Mouse (Mus musculus): Measurements from ENCODE around the gene Grhl1.

GRCm38 (mm10) chr12:24597376-24597775 lies 25.3 kb downstream of the Grhl1 start:
- no peak for TF ChIP-seq USF1 (IDR thresholded peaks at IDR 0.05; ENCODE audit: low read depth)
- TF ChIP-seq POLR2A (IDR thresholded peaks at IDR 0.05; ENCODE audit: insufficient read length, low read depth), result no peak
- TF ChIP-seq E2F4 (IDR thresholded peaks at IDR 0.05; ENCODE audit: insufficient read depth), result no peak
- TF ChIP-seq CEBPB (IDR thresholded peaks at IDR 0.05; ENCODE audit: insufficient read depth, poor library complexity, severe bottlenecking), result no peak
- TF ChIP-seq POLR2AphosphoS2 (IDR thresholded peaks at IDR 0.05; ENCODE audit: insufficient read length, low read depth), result no peak
- no peak for TF ChIP-seq SRF (IDR thresholded peaks at IDR 0.05; ENCODE audit: control insufficient read depth, insufficient read length, low read depth)
- TF ChIP-seq MYOG (IDR thresholded peaks at IDR 0.05; ENCODE audit: control insufficient read depth in 1 of 3, insufficient read depth in 1 of 3, insufficient read length in 2 of 3, low read depth in 2 of 3), result no peak
- TF ChIP-seq TCF12 (IDR thresholded peaks at IDR 0.05; ENCODE audit: insufficient read depth, poor library complexity, severe bottlenecking), result no peak
